In genomic region chr17:25225659-25226058, GRCm38 (mm10) we compare ENCODE assay signal across 26 mouse cellular contexts. TPM values are rescaled to one million over a fixed set of nuclear protein-coding genes. Genes with fewer than 3 reads are reported as not detected.
A peak's percentile ranks its signal among the peaks of the same experiment; 100 is the strongest.
DNase-seq lines count a peak whose midpoint lies in the region; ATAC-seq and TF ChIP-seq lines count a peak whose summit lies in the region.
"Had no signal": no experiment of that assay in that cellular context is flagged by ENCODE, and none has a peak within 500 bp of the region (broad histone marks: within the 10 kb centered on the region; RNA-seq: fewer than 3 reads in every experiment).

No protein-coding gene starts in this region.

- 82% methylated on average over 4 of the region's 4 CpGs for WGBS in heart, embryonic 13.5 days
- 19% methylated on average over 4 of the region's 4 CpGs for WGBS in liver, embryonic 14.5 days (ENCODE audit: insufficient replicate concordance)

- no peak overlapping the region for H3K27ac ChIP-seq in heart, embryonic 13.5 days (replicated peaks)
- peak overlapping the region; percentile 99 for H3K27ac ChIP-seq in liver, embryonic 14.5 days
- H3K27ac ChIP-seq: embryonic facial prominence, embryonic 15.5 days; forebrain, embryonic 12.5 days; gastrocnemius, adult 2 months; limb, embryonic 10.5 days; midbrain, embryonic 12.5 days; stomach, postnatal 0 days had no signal

- H3K9me3 ChIP-seq in heart, embryonic 13.5 days, result no peaks in the 10 kb centered on the region
- no peaks in the 10 kb centered on the region for H3K9me3 ChIP-seq in erythroblast, embryonic 14.5 days (ENCODE audit: control insufficient read depth, low read length)
- H3K9me3 ChIP-seq in liver, embryonic 14.5 days (ENCODE audit: control insufficient read depth, low read length), result no peaks in the 10 kb centered on the region
- H3K9me3 ChIP-seq: embryonic facial prominence, embryonic 15.5 days; forebrain, embryonic 12.5 days; limb, embryonic 10.5 days; midbrain, embryonic 12.5 days had no signal

- intact Hi-C loops in heart, postnatal 10 days (cut with DNase I), result no loop called here

- ATAC-seq in heart, embryonic 13.5 days (ENCODE audit: extremely low read depth, insufficient number of reproducible peaks, low FRiP score, low TSS enrichment), result no peak
- ATAC-seq in liver, embryonic 14.5 days (ENCODE audit: insufficient read depth), result peak; percentile 66
- ATAC-seq: CD4-positive, CD25-positive, alpha-beta regulatory T cell, adult 4 months; hindbrain, embryonic 16.5 days had no signal

- no peak for TF ChIP-seq CTCF in liver, embryonic 14.5 days (IDR thresholded peaks at IDR 0.05; ENCODE audit: low read depth)

- H3K4me3 ChIP-seq in heart, embryonic 13.5 days, result 0 out of 2 replicates have a peak overlapping the region, but pooled peaks have one; percentile 9
- peak overlapping the region; percentile 68 for H3K4me3 ChIP-seq in erythroblast, embryonic 14.5 days (replicated peaks)
- peak overlapping the region; percentile 97 to 98 for H3K4me3 ChIP-seq in liver, embryonic 14.5 days (ENCODE audit: insufficient read depth in 1 of 2, low read depth in 2 of 2, low read length in 2 of 2)
- H3K4me3 ChIP-seq: embryonic facial prominence, embryonic 15.5 days; forebrain, embryonic 12.5 days; gastrocnemius, adult 2 months; left cerebral cortex, adult 2 months; limb, embryonic 10.5 days; midbrain, embryonic 12.5 days had no signal

- H3K4me2 ChIP-seq in heart, embryonic 13.5 days, result peak overlapping the region; percentile 87
- H3K4me2 ChIP-seq in liver, embryonic 14.5 days (ENCODE audit: low read depth), result peak overlapping the region; percentile 82
- H3K4me2 ChIP-seq: embryonic facial prominence, embryonic 15.5 days; forebrain, embryonic 12.5 days; midbrain, embryonic 12.5 days had no signal

- H3K9ac ChIP-seq in heart, embryonic 13.5 days, result no peak overlapping the region
- peak overlapping the region; percentile 99 for H3K9ac ChIP-seq in liver, embryonic 14.5 days (replicated peaks)
- H3K9ac ChIP-seq: embryonic facial prominence, embryonic 15.5 days; forebrain, embryonic 12.5 days; midbrain, embryonic 12.5 days had no signal

- H3K27me3 ChIP-seq in heart, embryonic 13.5 days (replicated peaks), result 0 out of 2 replicates have a peak, but pooled peaks cover under 1% of the 10 kb centered on the region
- no peaks in the 10 kb centered on the region for H3K27me3 ChIP-seq in erythroblast, embryonic 14.5 days (ENCODE audit: control insufficient read depth)
- no peaks in the 10 kb centered on the region for H3K27me3 ChIP-seq in liver, embryonic 14.5 days (ENCODE audit: control insufficient read depth, insufficient read depth, low read length)
- H3K27me3 ChIP-seq: embryonic facial prominence, embryonic 15.5 days had no signal

- peaks cover 44% of the 10 kb centered on the region for H3K36me3 ChIP-seq in heart, embryonic 13.5 days
- H3K36me3 ChIP-seq in erythroblast, embryonic 14.5 days (ENCODE audit: control insufficient read depth), result peaks cover 67% of the 10 kb centered on the region
- H3K36me3 ChIP-seq in liver, embryonic 14.5 days (replicated peaks; ENCODE audit: control insufficient read depth, insufficient read depth, low read depth), result peaks cover 23% of the 10 kb centered on the region

- no peak for DNase-seq in heart, postnatal 10 days
- peak; percentile 68 to 78 (median 71) for DNase-seq in liver, embryonic 14.5 days (ENCODE audit: low read depth in 3 of 3, low spot score in 3 of 3)
- no peak for DNase-seq in adrenal gland, postnatal 36 days
- DNase-seq in adrenal gland, postnatal 10 days, result no peak
- DNase-seq in layer of hippocampus, postnatal 36 days, result no peak
- DNase-seq: cerebellum, adult 11 months; cerebellum, postnatal 14 days; gastrocnemius, adult 2 months; heart, postnatal 4 days; kidney, adult 11 months; kidney, postnatal 10 days; lung, adult 2 months; lung, postnatal 36 days; retina, postnatal 1 day; right cerebral cortex, postnatal 4 days; thymus, postnatal 25 days had no signal

- H3K4me1 ChIP-seq in heart, embryonic 13.5 days, result peaks cover 18% of the 10 kb centered on the region
- peaks cover 81% of the 10 kb centered on the region for H3K4me1 ChIP-seq in erythroblast, embryonic 14.5 days (ENCODE audit: control insufficient read depth)
- peaks cover 45 to 57% of the 10 kb centered on the region in 2 experiments for H3K4me1 ChIP-seq in liver, embryonic 14.5 days (replicated peaks; ENCODE audit: control insufficient read depth in 2 of 2, insufficient read depth in 2 of 2, low read length in 1 of 2)

- TF ChIP-seq EP300 in liver, embryonic 14.5 days (IDR thresholded peaks at IDR 0.05; ENCODE audit: low read depth), result peak; percentile 84

RNA-seq across cellular contexts. Expression of gene Gnptg, which starts 14.3 kb away (rescaled TPM):
- 27.9 and 28.2 TPM in 2 replicates for polyA plus RNA-seq in heart, embryonic 13.5 days (2015; fragmentation: Nextera tagmentation; extraction: Ambion mirVana)
- total RNA-seq in heart, postnatal 10 days (2021), result 10 to 100 TPM; 11.3 to 13.9 TPM
- polyA plus RNA-seq in erythroblast, embryonic 14.5 days (2012), result 1.3 and 2.1 TPM in 2 replicates
- polyA plus RNA-seq in liver, embryonic 14.5 days (2012; rRNA removed), result 11.1 and 11.2 TPM in 2 replicates
- 15.6 and 17.0 TPM in 2 replicates for polyA plus RNA-seq in liver, embryonic 14.5 days (2014; fragmentation: Nextera tagmentation; extraction: Ambion mirVana)
- 10 to 100 TPM; 41.2 to 43.2 TPM for total RNA-seq in adrenal gland, postnatal 36 days (2021)
- 10 to 100 TPM; 30.6 to 30.7 TPM for total RNA-seq in adrenal gland, postnatal 10 days (2021)
- total RNA-seq in layer of hippocampus, postnatal 36 days (2021), result 10 to 100 TPM; 67.3 to 72.2 TPM

RNA-seq across cellular contexts. Expression of gene Tsr3, which starts 14.3 kb away (rescaled TPM):
- 27.4 and 31.7 TPM in 2 replicates for polyA plus RNA-seq in heart, embryonic 13.5 days (2015; fragmentation: Nextera tagmentation; extraction: Ambion mirVana)
- total RNA-seq in heart, postnatal 10 days (2021), result 10 to 100 TPM; 12.7 to 13.8 TPM
- polyA plus RNA-seq in erythroblast, embryonic 14.5 days (2012), result 1.5 and 2.2 TPM in 2 replicates
- 11.1 and 13.0 TPM in 2 replicates for polyA plus RNA-seq in liver, embryonic 14.5 days (2012; rRNA removed)
- 17.4 and 18.5 TPM in 2 replicates for polyA plus RNA-seq in liver, embryonic 14.5 days (2014; fragmentation: Nextera tagmentation; extraction: Ambion mirVana)
- 10 to 100 TPM; 23.1 to 29.0 TPM for total RNA-seq in adrenal gland, postnatal 36 days (2021)
- 10 to 100 TPM; 22.1 to 22.6 TPM for total RNA-seq in adrenal gland, postnatal 10 days (2021)
- 10 to 100 TPM; 23.5 to 25.5 TPM for total RNA-seq in layer of hippocampus, postnatal 36 days (2021)

RNA-seq across cellular contexts. Expression of gene Baiap3, which starts 30.5 kb away (rescaled TPM):
- polyA plus RNA-seq in heart, embryonic 13.5 days (2015; fragmentation: Nextera tagmentation; extraction: Ambion mirVana), result 0.57 and 0.69 TPM in 2 replicates
- total RNA-seq in heart, postnatal 10 days (2021), result under 1 TPM; 0.27 to 0.34 TPM
- not detected in 2 replicates for polyA plus RNA-seq in erythroblast, embryonic 14.5 days (2012)
- polyA plus RNA-seq in liver, embryonic 14.5 days (2012; rRNA removed), result 0.27 and 0.63 TPM in 2 replicates
- 0.69 TPM in 1 of 2 replicates, not detected in the other for polyA plus RNA-seq in liver, embryonic 14.5 days (2014; fragmentation: Nextera tagmentation; extraction: Ambion mirVana)
- 10 to 100 TPM in 1 of 2 experiments, 1 to 10 TPM in 1; 6.9 to 10.7 TPM for total RNA-seq in adrenal gland, postnatal 36 days (2021)
- 10 to 100 TPM in 1 of 2 experiments, 1 to 10 TPM in 1; 6.4 to 11.8 TPM for total RNA-seq in adrenal gland, postnatal 10 days (2021)
- total RNA-seq in layer of hippocampus, postnatal 36 days (2021), result 1 to 10 TPM; 6.2 to 7.7 TPM

RNA-seq across cellular contexts. Expression of gene Unkl, which starts 37.5 kb away (rescaled TPM):
- 4.3 and 4.5 TPM in 2 replicates for polyA plus RNA-seq in heart, embryonic 13.5 days (2015; fragmentation: Nextera tagmentation; extraction: Ambion mirVana)
- 10 to 100 TPM in 1 of 2 experiments, 1 to 10 TPM in 1; 10.0 to 10.1 TPM for total RNA-seq in heart, postnatal 10 days (2021)
- 5.5 and 5.8 TPM in 2 replicates for polyA plus RNA-seq in erythroblast, embryonic 14.5 days (2012)
- 34.8 and 45.6 TPM in 2 replicates for polyA plus RNA-seq in liver, embryonic 14.5 days (2012; rRNA removed)
- 5.9 and 9.1 TPM in 2 replicates for polyA plus RNA-seq in liver, embryonic 14.5 days (2014; fragmentation: Nextera tagmentation; extraction: Ambion mirVana)
- 10 to 100 TPM; 16.5 to 17.6 TPM for total RNA-seq in adrenal gland, postnatal 36 days (2021)
- total RNA-seq in adrenal gland, postnatal 10 days (2021), result 10 to 100 TPM; 12.3 to 19.8 TPM
- total RNA-seq in layer of hippocampus, postnatal 36 days (2021), result 10 to 100 TPM; 39.4 to 44.6 TPM

RNA-seq across cellular contexts. Expression of gene BC003965, which starts 41.3 kb away (rescaled TPM):
- 22.0 and 25.2 TPM in 2 replicates for polyA plus RNA-seq in heart, embryonic 13.5 days (2015; fragmentation: Nextera tagmentation; extraction: Ambion mirVana)
- 10 to 100 TPM; 18.4 to 18.8 TPM for total RNA-seq in heart, postnatal 10 days (2021)
- polyA plus RNA-seq in erythroblast, embryonic 14.5 days (2012), result 2.0 and 2.1 TPM in 2 replicates
- 9.9 and 13.4 TPM in 2 replicates for polyA plus RNA-seq in liver, embryonic 14.5 days (2012; rRNA removed)
- polyA plus RNA-seq in liver, embryonic 14.5 days (2014; fragmentation: Nextera tagmentation; extraction: Ambion mirVana), result 16.8 and 17.4 TPM in 2 replicates
- 10 to 100 TPM; 18.7 to 20.7 TPM for total RNA-seq in adrenal gland, postnatal 36 days (2021)
- 10 to 100 TPM; 19.8 to 24.3 TPM for total RNA-seq in adrenal gland, postnatal 10 days (2021)
- total RNA-seq in layer of hippocampus, postnatal 36 days (2021), result 10 to 100 TPM; 20.3 to 22.6 TPM

Comparison
In these comparisons a context has a peak if more than half of its experiments do, and no peak if none do; other contexts are left out.
1. H3K4me3 ChIP-seq: peak in every context shown above with its lines; median percentile 98 in liver, embryonic 14.5 days; 68 in erythroblast, embryonic 14.5 days; 9 in heart, embryonic 13.5 days.
2. DNase-seq: peak in liver, embryonic 14.5 days (3 of 3); none in heart, postnatal 10 days (0 of 2), adrenal gland, postnatal 36 days (0 of 2), adrenal gland, postnatal 10 days (single experiment) and layer of hippocampus, postnatal 36 days (0 of 2).
3. RNA of gene Baiap3, which starts 30.5 kb away (total RNA-seq): 6.4 to 11.8 TPM in adrenal gland, postnatal 10 days, 6.9 to 10.7 TPM in adrenal gland, postnatal 36 days and 6.2 to 7.7 TPM in layer of hippocampus, postnatal 36 days; 0.27 to 0.34 TPM in heart, postnatal 10 days; every median in the first group is over 4 times any median in the second.